Mouse (Mus musculus): ENCODE data around the gene Golph3l. TPM values are rescaled to one million over a fixed set of nuclear protein-coding genes. Genes with fewer than 3 reads are reported as not detected.

Golph3l gene
- polyA plus RNA-seq, 1 experiment from 2014 or later, result 28.1 TPM

DNA sequence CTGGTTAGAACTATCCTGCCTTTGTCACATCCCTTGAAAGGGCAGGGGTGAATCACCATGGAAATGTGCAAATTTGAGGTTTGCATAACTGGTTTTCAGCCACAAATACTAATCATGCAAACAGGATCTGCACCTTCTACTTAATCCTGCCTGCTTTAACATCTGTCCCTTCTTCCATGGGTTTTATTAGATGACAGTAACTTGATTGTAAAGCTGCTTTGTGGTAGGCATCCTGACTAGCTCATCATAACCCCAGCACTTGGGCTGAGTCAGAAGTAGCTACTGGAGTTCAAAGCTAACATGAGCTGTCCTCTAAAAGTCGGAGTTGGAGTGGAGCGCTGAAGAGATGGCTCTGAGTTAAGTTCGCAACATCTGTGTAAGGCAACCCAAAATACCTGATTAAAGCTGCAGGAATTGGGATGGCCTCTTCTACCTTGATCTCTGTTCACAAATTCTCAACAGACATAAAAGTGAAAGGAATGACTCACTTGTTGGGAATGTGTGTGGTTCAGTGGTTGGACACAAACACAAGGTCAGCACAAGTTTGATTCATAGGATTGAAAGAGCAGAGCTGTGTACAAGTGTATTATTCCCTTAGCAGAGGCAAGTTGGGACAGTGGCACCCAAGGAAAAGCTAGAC is 75.4 kb downstream of the Golph3l start:
- peaks cover 89% of the 10 kb centered on the region for H3K4me1 ChIP-seq (replicated peaks)
- DNase-seq, result no peak
- peak overlapping the region; percentile 49 for H3K4me2 ChIP-seq
- no peak for ATAC-seq (ENCODE audit: low read depth)
- H3K36me3 ChIP-seq, result peaks cover 66% of the 10 kb centered on the region
- peak overlapping the region; percentile 88 for H3K27ac ChIP-seq
- WGBS (ENCODE audit: insufficient replicate concordance), result 90% methylated on average over 3 of the region's 3 CpGs
- H3K27me3 ChIP-seq, result no peaks in the 10 kb centered on the region
- H3K9ac ChIP-seq, result peak overlapping the region; percentile 49
- H3K4me3 ChIP-seq (replicated peaks), result peak overlapping the region; percentile 10; the same call in 1 of the 2 replicates
- H3K9me3 ChIP-seq (replicated peaks), result no peaks in the 10 kb centered on the region

DNA sequence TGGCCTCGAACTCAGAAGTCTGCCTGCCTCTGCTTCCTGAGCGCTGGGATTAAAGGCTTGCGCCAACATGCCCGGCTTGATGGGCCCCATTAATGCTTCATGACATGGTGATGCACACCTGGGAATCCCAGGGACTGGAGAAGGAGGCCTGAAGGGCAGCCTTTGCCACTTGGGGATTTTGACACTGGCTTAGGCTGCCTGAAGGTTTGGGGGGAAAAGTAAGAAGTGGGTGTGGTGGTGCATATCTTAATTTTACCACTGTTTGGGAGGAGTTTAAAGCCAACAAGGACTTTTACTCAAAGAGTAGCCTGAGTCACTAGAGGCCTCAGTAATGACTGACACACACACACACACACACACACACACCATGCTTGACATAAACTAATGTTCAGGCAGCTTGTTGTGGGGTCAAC is 76.2 kb downstream of the Golph3l start:
- Histone ChIP-seq H3K9me3 (replicated peaks) (no peaks in the 10 kb centered on the region), H3K4me3 (replicated peaks) (peak overlapping the region; percentile 3), H3K4me2 (peak overlapping the region; percentile 49), H3K27me3 (no peaks in the 10 kb centered on the region), H3K9ac (peak overlapping the region; percentile 49), H3K4me1 (replicated peaks) (peaks cover 97% of the 10 kb centered on the region), H3K36me3 (peaks cover 72% of the 10 kb centered on the region), H3K27ac (peak overlapping the region; percentile 88)
- DNase-seq, result no peak
- ATAC-seq (ENCODE audit: low read depth), result peak; percentile 57
- 72% methylated on average over 4 of the region's 4 CpGs for WGBS (ENCODE audit: insufficient replicate concordance)

DNA sequence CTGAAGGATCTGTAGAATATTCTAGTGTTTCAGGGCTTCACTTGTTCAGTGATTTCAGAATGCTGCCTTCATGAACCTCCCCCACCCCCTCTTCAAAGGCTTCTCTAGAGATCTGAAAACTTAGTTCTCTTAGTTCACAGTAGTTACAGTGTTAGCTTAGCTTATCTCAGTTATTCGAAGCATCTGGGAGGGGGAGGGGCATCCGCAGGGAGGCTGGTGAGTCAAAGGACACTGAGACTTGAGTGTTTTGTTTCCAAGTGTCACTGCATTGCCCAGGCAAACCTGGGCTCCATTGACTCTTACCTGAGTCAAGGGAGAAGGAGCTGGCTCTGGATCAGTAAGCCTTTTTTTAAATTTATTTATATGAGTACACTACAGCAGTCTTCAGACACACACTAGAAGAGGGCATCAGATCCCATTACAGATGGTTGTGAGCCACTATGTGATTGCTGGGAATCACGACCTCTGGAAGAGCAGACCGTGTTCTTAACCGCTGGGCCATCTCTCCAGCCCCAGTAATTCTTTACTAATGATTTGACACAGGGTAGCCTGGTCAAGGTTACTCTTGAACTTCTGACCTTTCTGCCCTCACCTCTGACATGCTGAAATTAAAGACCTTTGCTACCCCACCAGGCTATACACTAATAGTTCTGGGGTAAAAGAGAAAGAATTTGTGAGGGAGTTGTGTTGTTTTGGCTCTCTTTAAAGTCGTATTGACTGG is 77.5 kb downstream of the Golph3l start:
- 37% methylated on average over 6 of the region's 6 CpGs for WGBS (ENCODE audit: insufficient replicate concordance)
- Histone ChIP-seq H3K4me2 (peak overlapping the region; percentile 49), H3K4me1 (replicated peaks) (peaks cover 95% of the 10 kb centered on the region), H3K9ac (peak overlapping the region; percentile 49), H3K9me3 (replicated peaks) (no peaks in the 10 kb centered on the region), H3K36me3 (peaks cover 63% of the 10 kb centered on the region), H3K27me3 (no peaks in the 10 kb centered on the region), H3K4me3 (replicated peaks) (0 out of 2 replicates have a peak overlapping the region, but pooled peaks have one; percentile 1), H3K27ac (peak overlapping the region; percentile 88)
- ATAC-seq (ENCODE audit: low read depth), result peak; percentile 73
- DNase-seq, result peak; percentile 83

DNA sequence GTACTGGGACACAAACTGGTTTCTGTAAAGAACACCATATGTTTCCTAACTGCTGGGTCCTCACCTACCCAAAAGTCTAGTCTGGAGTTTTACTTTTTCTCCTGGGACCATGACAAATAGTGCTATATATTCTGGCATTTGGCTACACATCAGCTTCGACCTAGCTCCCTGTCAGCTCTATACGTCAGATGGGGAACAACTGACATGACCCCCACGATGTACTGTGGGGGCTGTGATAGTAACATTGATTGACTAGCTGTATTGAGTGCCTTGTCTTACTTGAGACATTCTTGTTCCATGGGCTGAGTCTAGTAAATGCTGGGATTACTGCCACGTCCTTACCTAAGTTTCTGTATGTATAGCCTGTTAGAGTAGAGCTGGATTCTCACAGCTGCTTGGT is 78.8 kb downstream of the Golph3l start:
- H3K36me3 ChIP-seq, result peaks cover 60% of the 10 kb centered on the region
- peak overlapping the region; percentile 88 for H3K27ac ChIP-seq
- ATAC-seq (ENCODE audit: low read depth) (no peak), DNase-seq (no peak)
- 0 out of 2 replicates have a peak overlapping the region, but pooled peaks have one; percentile 0 for H3K4me2 ChIP-seq
- H3K4me1 ChIP-seq (replicated peaks), result peaks cover 95% of the 10 kb centered on the region
- WGBS (ENCODE audit: insufficient replicate concordance), result 58% methylated on average over 4 of the region's 4 CpGs
- H3K9ac ChIP-seq, result peak overlapping the region; percentile 37; the same call in 1 of the 2 replicates
- H3K27me3 ChIP-seq, result no peaks in the 10 kb centered on the region
- no peaks in the 10 kb centered on the region for H3K9me3 ChIP-seq (replicated peaks)
- no peak overlapping the region for H3K4me3 ChIP-seq (replicated peaks)

DNA sequence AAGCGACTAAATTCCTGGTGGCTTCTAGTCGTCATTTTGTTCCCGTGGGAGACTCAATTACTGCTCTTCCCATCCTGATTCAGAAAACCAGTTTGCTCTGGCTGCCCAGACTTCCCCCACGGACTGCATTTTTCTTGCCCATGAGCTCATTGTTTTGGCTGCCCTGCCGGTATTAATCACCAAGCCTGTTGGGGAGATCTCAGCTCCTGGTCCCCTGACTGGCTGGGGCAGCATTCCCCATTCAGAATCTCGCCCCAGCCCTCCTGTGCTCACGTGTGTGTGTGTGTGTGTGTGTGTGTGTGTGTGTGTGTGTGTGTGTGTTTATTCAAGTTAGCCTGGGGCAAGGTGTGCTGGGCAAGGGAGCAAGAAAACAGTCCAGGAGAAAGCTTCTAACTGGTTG is 79.3 kb downstream of the Golph3l start:
- no peak for DNase-seq
- Histone ChIP-seq H3K36me3 (peaks cover 56% of the 10 kb centered on the region), H3K9me3 (replicated peaks) (no peaks in the 10 kb centered on the region), H3K27me3 (no peaks in the 10 kb centered on the region), H3K4me2 (0 out of 2 replicates have a peak overlapping the region, but pooled peaks have one; percentile 0), H3K4me3 (replicated peaks) (no peak overlapping the region), H3K27ac (peak overlapping the region; percentile 88), H3K9ac (peak overlapping the region; percentile 37), H3K4me1 (replicated peaks) (peaks cover 95% of the 10 kb centered on the region)
- 49% methylated on average over 7 of the region's 7 CpGs for WGBS (ENCODE audit: insufficient replicate concordance)
- no peak for ATAC-seq (ENCODE audit: low read depth)

Other genes with a start within 250 kb of the Golph3l start
- gene Setdb1, start 231.7 kb upstream of the Golph3l start, polyA plus RNA-seq (2015; fragmentation: Nextera tagmentation; extraction: Ambion mirVana), result 15.9 and 20.0 TPM in 2 replicates
- gene 4930558C23Rik, start 186.1 kb upstream of the Golph3l start, polyA plus RNA-seq (2015; fragmentation: Nextera tagmentation; extraction: Ambion mirVana), result not detected in 2 replicates
- 16.0 and 20.3 TPM in 2 replicates for gene Arnt, start 154.5 kb upstream of the Golph3l start, polyA plus RNA-seq (2015; fragmentation: Nextera tagmentation; extraction: Ambion mirVana)
- 1.7 and 1.9 TPM in 2 replicates for gene Ctsk, start 89.7 kb upstream of the Golph3l start, polyA plus RNA-seq (2015; fragmentation: Nextera tagmentation; extraction: Ambion mirVana)
- gene Ctss, start 62.1 kb upstream of the Golph3l start, polyA plus RNA-seq (2015; fragmentation: Nextera tagmentation; extraction: Ambion mirVana), result 19.8 and 20.8 TPM in 2 replicates
- gene Hormad1, start 29.3 kb upstream of the Golph3l start, polyA plus RNA-seq (2015; fragmentation: Nextera tagmentation; extraction: Ambion mirVana), result 0.12 TPM in 1 of 2 replicates, not detected in the other
- gene Ensa, start 36.1 kb downstream of the Golph3l start, polyA plus RNA-seq (2015; fragmentation: Nextera tagmentation; extraction: Ambion mirVana), result 33.4 and 36.8 TPM in 2 replicates
- 31.8 and 33.3 TPM in 2 replicates for gene Mcl1, start 69.9 kb downstream of the Golph3l start, polyA plus RNA-seq (2015; fragmentation: Nextera tagmentation; extraction: Ambion mirVana)
- 0.37 and 0.83 TPM in 2 replicates for gene Adamtsl4, start 99.0 kb downstream of the Golph3l start, polyA plus RNA-seq (2015; fragmentation: Nextera tagmentation; extraction: Ambion mirVana)
- gene Ecm1, start 150.6 kb downstream of the Golph3l start, polyA plus RNA-seq (2015; fragmentation: Nextera tagmentation; extraction: Ambion mirVana), result 9.8 and 10.7 TPM in 2 replicates
- gene Tars2, start 171.3 kb downstream of the Golph3l start, polyA plus RNA-seq (2015; fragmentation: Nextera tagmentation; extraction: Ambion mirVana), result 49.4 and 50.4 TPM in 2 replicates
- gene Rprd2, start 229.9 kb downstream of the Golph3l start, polyA plus RNA-seq (2015; fragmentation: Nextera tagmentation; extraction: Ambion mirVana), result 7.9 and 10.1 TPM in 2 replicates